Mouse (Mus musculus) stomach, embryonic 14.5 days (tissue): Measurements from ENCODE around the gene Gm20388. TPM values are rescaled to one million over a fixed set of nuclear protein-coding genes. Genes with fewer than 3 reads are reported as not detected.

Source experiments
- ATAC-seq: fragments of 200-750 bp; cut with Nextera tagmentation; 2 replicates; pipeline ENCODE4 v1.8.0; 2017; ENCODE audit warnings: low read depth, moderate TSS enrichment; ENCODE audit not compliant: insufficient number of reproducible peaks, insufficient read depth, low FRiP score
- H3K27ac ChIP-seq: fragments of 300-500 bp; sonication (generic); 2 replicates; pipeline ENCODE4 v1.5.1; 2014; ENCODE audit warnings: mild to moderate bottlenecking, low read length, moderate library complexity, mixed read lengths
- H3K27me3 ChIP-seq: fragments of 300-500 bp; sonication (generic); 2 replicates; pipeline ENCODE4 v1.6.1; 2014; ENCODE audit warnings: low read length, control low read depth, mixed read lengths; ENCODE audit not compliant: control insufficient read depth, insufficient read depth
- H3K36me3 ChIP-seq: fragments of 300-500 bp; sonication (generic); 2 replicates; pipeline ENCODE4 v1.6.1; 2014; ENCODE audit warnings: mild to moderate bottlenecking, control low read depth, low read length, moderate library complexity, mixed read lengths; ENCODE audit not compliant: control insufficient read depth, insufficient read depth
- H3K4me1 ChIP-seq: fragments of 300-500 bp; sonication (generic); 2 replicates; pipeline ENCODE4 v1.6.1; 2014; ENCODE audit warnings: low read length, control low read depth, mixed read lengths; ENCODE audit not compliant: control insufficient read depth, insufficient read depth
- H3K4me2 ChIP-seq: fragments of 300-500 bp; sonication (generic); replicated peaks from 2 replicates; pipeline ENCODE4 v1.6.1; 2014; ENCODE audit warnings: low read depth, low read length, control low read depth
- H3K4me3 ChIP-seq: fragments of 300-500 bp; sonication (generic); 2 replicates; pipeline ENCODE4 v1.5.1; 2014; ENCODE audit warnings: low read depth, low read length, control low read depth
- H3K9ac ChIP-seq: fragments of 300-500 bp; sonication (generic); replicated peaks from 2 replicates; pipeline ENCODE4 v1.6.1; 2014; ENCODE audit warnings: low read depth, mild to moderate bottlenecking, control low read depth, low read length, moderate library complexity, mixed read lengths
- H3K9me3 ChIP-seq: fragments of 300-500 bp; sonication (generic); 2 replicates; pipeline ENCODE4 v1.6.1; 2016; ENCODE audit warnings: low read depth, low read length, control low read depth; ENCODE audit not compliant: control insufficient read depth
- WGBS: fragments of 180-500 bp; shearing (Covaris S2); extraction: QIAGEN DNeasy Blood & Tissue Kit; methylation state at CpG from one replicate; pipeline ENCODE4 v1.1.7; 2014; 5-methylcytosine and 5-hydroxymethylcytosine counted together
- polyA plus RNA-seq: library from polyadenylated mRNA; unstranded; fragments of >200 nt; fragmentation: Nextera tagmentation; extraction: Ambion mirVana; gene quantifications from 2 replicates; pipeline ENCODE4 v1.2.1, GENCODE M21; 2014

The Gm20388 gene
- polyA plus RNA-seq, 1 experiment from 2014 or later, result 11.4 TPM

DNA sequence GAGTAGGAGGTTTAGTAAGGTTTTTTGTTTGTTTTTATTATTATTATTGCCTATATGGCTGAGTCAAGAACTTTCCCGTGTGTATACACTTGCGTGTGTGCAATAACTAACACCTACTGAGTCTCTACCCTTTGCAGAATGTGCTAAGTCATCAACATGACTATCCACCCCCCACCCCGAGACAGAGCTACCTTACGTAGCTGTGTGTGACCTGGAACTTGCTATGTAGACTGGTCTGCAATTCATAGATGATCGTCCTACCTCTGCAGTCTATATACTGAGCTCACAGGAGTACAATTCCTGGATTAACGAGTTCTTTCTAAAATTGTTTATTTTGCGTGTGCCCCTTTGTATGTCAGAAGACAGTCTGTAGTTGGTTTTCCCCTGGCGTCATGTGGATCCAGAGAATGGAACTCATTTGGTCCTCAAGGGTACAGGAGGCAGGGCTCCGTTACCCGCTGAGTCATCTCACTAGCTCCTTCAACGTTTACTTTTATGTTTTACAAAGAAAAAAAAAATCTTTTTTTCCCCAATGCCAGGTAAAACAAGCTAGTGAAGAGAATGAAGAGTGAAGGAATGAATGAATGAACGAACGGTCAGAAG lies 596 bp upstream of the Gm20388 start, which contains the start of gene Usp10:
Usp10 (plus strand) TSS at position 417 of the 603 bp plus-strand sequence.
- Histone ChIP-seq H3K36me3 (no peaks in the 10 kb centered on the region), H3K4me2 (peak within 1 kb of the TSS; percentile 87), H3K4me1 (peaks cover 33% of the 10 kb centered on the region), H3K27me3 (no peaks in the 10 kb centered on the region), H3K9ac (peak within 1 kb of the TSS; percentile 81), H3K27ac (peak within 1 kb of the TSS; percentile 88), H3K4me3 (peak within 1 kb of the TSS; percentile 77), H3K9me3 (no peaks in the 10 kb centered on the region)
- WGBS, result 22% methylated on average over 13 of the region's 13 CpGs
- no peak for ATAC-seq

DNA sequence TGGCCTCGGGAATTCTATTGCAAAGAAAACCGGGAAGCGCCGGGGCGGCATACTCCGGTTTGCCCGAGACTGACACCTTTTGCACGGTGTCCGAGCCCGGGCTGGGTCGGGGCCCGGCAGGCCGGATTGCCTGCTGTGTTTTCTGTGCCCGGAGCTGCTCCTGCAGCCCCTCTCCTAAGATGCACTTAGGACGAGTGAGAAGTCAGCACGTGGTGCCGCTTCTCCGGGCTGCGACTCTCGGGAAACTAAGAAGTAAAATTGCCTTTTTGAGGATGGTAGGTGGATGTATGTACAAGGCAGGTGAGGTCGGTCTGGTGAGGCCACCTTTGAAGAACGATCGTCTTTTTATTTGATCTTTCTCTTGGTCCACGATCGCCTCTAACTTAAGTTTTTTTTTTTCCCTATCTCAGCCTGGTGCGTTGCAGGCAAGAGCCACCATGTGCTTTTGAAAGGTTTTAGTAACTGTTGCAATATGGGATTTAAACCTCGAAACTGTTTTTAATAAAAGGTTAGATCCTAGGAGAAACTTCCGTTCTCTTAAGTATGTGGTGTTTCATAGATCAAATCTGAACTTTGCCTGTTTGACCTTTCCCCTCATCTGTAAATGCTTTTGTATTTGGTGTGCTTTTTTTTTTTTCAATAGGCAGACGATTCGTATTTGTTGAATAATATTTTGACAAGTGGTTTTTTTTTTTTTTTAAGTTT lies 769 bp downstream of the Gm20388 start:
- Histone ChIP-seq H3K4me1 (peaks cover 35% of the 10 kb centered on the region), H3K27ac (peak overlapping the region; percentile 88), H3K9me3 (no peaks in the 10 kb centered on the region), H3K4me2 (peak overlapping the region; percentile 87), H3K36me3 (no peaks in the 10 kb centered on the region), H3K9ac (peak overlapping the region; percentile 81), H3K4me3 (peak overlapping the region; percentile 77), H3K27me3 (no peaks in the 10 kb centered on the region)
- no peak for ATAC-seq
- WGBS, result under 1% methylated on average over 30 of the region's 30 CpGs

DNA sequence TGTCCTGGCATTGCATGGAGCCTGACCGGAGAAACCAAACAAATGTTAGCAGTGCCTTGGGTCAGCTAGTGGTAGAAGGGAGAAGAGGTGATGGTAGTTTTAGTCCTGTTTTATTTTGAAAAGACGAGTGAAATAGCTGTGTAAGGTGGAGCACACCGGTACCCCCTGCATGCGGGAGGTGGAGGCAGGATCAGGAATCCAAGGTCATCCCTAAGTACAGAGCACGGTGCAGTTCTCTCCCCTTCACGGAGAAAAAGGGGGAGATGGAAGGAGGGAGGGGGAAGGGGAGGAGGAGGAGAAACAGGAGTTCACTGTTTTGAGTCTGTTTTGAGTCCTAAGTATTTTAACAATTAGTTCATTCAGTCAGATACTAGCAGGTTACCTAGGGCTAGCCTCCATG lies 2.0 kb downstream of the Gm20388 start:
- no peak overlapping the region for H3K9ac ChIP-seq
- ATAC-seq, result no peak
- no peaks in the 10 kb centered on the region for H3K9me3 ChIP-seq
- 33% methylated on average over 6 of the region's 6 CpGs for WGBS
- H3K4me1 ChIP-seq, result peaks cover 41% of the 10 kb centered on the region
- peak overlapping the region; percentile 77; the same call in 1 of the 2 replicates for H3K4me3 ChIP-seq
- H3K27me3 ChIP-seq, result no peaks in the 10 kb centered on the region
- H3K36me3 ChIP-seq, result no peaks in the 10 kb centered on the region
- H3K27ac ChIP-seq, result no peak overlapping the region
- peak overlapping the region; percentile 87 for H3K4me2 ChIP-seq

DNA sequence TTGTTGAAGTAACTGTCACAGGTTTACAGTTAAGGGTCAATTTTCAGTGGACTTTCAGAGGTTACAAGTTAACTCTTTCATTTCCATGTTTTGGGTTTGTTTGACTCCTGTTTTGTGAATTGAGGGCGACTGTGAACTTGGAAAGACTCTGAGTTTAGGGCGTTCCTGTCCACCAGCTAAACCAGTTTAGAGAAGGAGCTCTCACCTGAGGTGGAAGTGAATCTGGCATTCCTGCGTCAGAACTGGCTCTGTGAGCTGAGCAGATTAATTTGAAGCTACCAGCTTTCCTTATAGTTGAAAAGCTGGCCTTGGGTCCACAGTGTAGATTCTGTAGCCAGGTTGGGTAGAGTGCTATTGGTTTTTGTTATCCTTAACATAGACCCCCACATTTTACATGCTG lies 2.5 kb downstream of the Gm20388 start:
- H3K36me3 ChIP-seq, result no peaks in the 10 kb centered on the region
- WGBS, result 60% methylated on average over 3 of the region's 3 CpGs
- peak overlapping the region; percentile 87; the same call in 1 of the 2 replicates for H3K4me2 ChIP-seq
- H3K4me3 ChIP-seq, result no peak overlapping the region
- peaks cover 43% of the 10 kb centered on the region for H3K4me1 ChIP-seq
- H3K9me3 ChIP-seq, result no peaks in the 10 kb centered on the region
- no peak overlapping the region for H3K27ac ChIP-seq
- no peak for ATAC-seq
- H3K9ac ChIP-seq, result no peak overlapping the region
- no peaks in the 10 kb centered on the region for H3K27me3 ChIP-seq

DNA sequence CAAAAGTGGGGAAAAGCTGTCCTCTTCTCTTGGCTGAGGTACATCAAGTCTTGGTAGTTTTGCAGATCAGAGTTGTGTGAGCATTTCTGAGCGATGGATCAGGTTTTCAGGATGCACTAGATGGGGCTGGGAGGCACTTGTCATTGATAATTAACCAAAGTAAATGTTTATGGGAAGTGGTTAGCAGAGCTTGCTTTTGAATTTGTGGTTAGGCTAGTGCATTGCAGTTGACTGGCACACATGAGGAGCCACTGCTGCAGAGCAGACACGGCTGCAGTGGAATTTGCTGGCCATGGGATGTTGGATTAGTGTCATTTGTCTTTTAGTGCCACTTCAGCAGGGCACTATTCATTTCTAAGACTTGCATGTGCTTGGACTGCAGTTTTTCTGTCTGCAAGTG lies 3.5 kb downstream of the Gm20388 start:
- H3K9ac ChIP-seq, result no peak overlapping the region
- no peaks in the 10 kb centered on the region for H3K27me3 ChIP-seq
- peaks cover 43% of the 10 kb centered on the region for H3K4me1 ChIP-seq
- no peak overlapping the region for H3K4me2 ChIP-seq
- no peaks in the 10 kb centered on the region for H3K36me3 ChIP-seq
- H3K4me3 ChIP-seq, result no peak overlapping the region
- H3K27ac ChIP-seq, result no peak overlapping the region
- H3K9me3 ChIP-seq, result no peaks in the 10 kb centered on the region
- ATAC-seq, result no peak
- WGBS, result 33% methylated on average over 2 of the region's 2 CpGs

DNA sequence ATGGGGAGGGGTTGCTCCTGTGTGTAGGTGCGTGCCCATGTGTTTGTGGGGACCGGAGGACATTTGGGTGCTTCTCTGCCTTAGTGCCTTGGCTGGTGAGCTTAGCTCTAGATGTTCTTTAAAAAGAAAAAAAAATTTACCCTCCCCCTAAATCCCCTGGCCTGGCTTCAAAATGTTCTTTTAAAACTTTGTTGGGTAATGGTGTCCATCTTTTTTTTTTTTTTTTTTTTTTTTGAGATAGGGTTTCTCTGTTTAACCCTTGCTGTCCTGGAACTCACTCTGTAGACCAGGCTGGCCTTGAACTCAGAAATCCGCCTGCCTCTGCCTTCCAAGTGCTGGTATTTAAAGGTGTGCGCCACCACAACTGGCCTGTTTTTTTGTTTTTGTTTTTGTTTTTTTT lies 4.7 kb downstream of the Gm20388 start:
- Histone ChIP-seq H3K27ac (no peak overlapping the region), H3K4me3 (no peak overlapping the region), H3K4me2 (no peak overlapping the region), H3K9me3 (no peaks in the 10 kb centered on the region), H3K36me3 (no peaks in the 10 kb centered on the region), H3K9ac (no peak overlapping the region), H3K27me3 (no peaks in the 10 kb centered on the region), H3K4me1 (peaks cover 43% of the 10 kb centered on the region)
- WGBS, result 77% methylated on average over 4 of the region's 4 CpGs
- no peak for ATAC-seq

DNA sequence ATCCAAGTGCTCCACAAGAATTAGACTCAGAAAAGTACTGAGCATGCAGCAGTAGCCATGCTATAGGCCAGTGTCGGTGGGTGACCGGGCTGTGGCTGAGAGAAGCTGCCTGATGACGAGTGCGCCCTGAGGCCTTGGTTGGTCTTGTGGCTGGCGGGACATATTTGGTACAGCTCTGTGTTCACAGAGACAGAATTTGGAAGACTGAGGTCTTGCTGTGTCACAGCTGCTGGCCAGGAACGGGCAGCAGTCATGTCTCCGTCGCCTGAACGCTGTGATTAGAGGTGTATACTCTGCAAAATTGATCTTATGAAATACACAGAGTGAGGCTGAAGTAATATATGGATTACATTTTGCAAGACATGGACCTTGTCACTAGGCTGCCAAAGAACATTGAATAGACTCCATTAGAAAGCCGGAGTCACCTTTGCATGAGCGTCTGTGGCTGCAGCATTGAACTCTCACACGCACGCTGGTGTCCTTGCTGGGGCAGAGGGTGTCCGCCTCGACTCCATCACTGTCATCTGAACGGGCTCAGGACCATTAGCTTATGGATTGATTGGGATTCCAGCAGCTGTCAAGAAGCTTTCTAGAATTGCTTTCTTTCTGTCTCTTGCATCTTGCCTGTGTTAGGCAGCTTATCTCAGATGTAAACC lies 5.7 kb downstream of the Gm20388 start:
- WGBS, result 58% methylated on average over 16 of the region's 16 CpGs
- Histone ChIP-seq H3K27me3 (no peaks in the 10 kb centered on the region), H3K4me1 (peaks cover 46% of the 10 kb centered on the region), H3K4me2 (no peak overlapping the region), H3K36me3 (no peaks in the 10 kb centered on the region), H3K27ac (no peak overlapping the region), H3K9me3 (no peaks in the 10 kb centered on the region), H3K4me3 (no peak overlapping the region), H3K9ac (no peak overlapping the region)
- ATAC-seq, result no peak

DNA sequence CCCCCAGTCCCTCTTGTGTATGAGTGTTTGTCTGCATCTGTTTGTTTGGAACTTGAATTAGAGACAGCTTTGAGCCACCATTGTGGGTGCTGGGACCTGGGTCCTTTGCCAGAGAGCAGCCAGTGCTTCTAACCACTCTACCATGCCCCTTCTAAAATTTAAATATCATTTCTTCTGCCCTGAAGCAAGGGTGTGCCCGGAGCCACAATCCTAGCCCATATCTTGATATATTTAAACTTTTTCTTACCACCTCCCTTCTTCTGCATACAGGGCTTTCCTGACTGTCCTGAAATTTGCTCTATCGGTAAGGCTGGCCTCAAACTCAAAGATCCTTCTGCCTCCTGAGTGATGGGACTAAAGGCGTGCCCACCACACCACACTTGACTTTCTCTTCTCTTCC lies 6.8 kb downstream of the Gm20388 start:
- no peak for ATAC-seq
- Histone ChIP-seq H3K4me1 (peaks cover 39% of the 10 kb centered on the region; the same call in 1 of the 2 replicates), H3K4me3 (no peak overlapping the region)

More for the DNA sequence above, 6.8 kb downstream of the Gm20388 start:
- H3K36me3 ChIP-seq, result no peaks in the 10 kb centered on the region
- WGBS, result 79% methylated on average over 3 of the region's 3 CpGs
- H3K27ac ChIP-seq, result no peak overlapping the region
- no peak overlapping the region for H3K9ac ChIP-seq
- no peak overlapping the region for H3K4me2 ChIP-seq
- no peaks in the 10 kb centered on the region for H3K9me3 ChIP-seq
- no peaks in the 10 kb centered on the region for H3K27me3 ChIP-seq
